Mouse (Mus musculus) heart, embryonic 16.5 days (tissue): Measurements from ENCODE around the gene Zfp706. TPM values are rescaled to one million over a fixed set of nuclear protein-coding genes. Genes with fewer than 3 reads are reported as not detected.

Source experiments
- ATAC-seq: fragments of 200-750 bp; cut with Nextera tagmentation; replicated peaks from 2 replicates; pipeline ENCODE4 v1.8.0; 2017; ENCODE audit warnings: moderate number of reproducible peaks; ENCODE audit not compliant: insufficient read depth, low FRiP score; ENCODE audit errors: extremely low read depth
- H3K27ac ChIP-seq: fragments of 300-500 bp; sonication (generic); 2 replicates; pipeline ENCODE4 v1.5.1; 2014; ENCODE audit warnings: mild to moderate bottlenecking, low read length, control low read depth, moderate library complexity
- H3K27me3 ChIP-seq: fragments of 300-500 bp; sonication (generic); 2 replicates; pipeline ENCODE4 v1.6.1; 2014; ENCODE audit warnings: low read length, mixed read lengths; ENCODE audit not compliant: control insufficient read depth, insufficient read depth
- H3K36me3 ChIP-seq: fragments of 300-500 bp; sonication (generic); 2 replicates; pipeline ENCODE4 v1.6.1; 2014; ENCODE audit not compliant: control insufficient read depth, insufficient read depth
- H3K4me1 ChIP-seq: fragments of 300-500 bp; sonication (generic); 2 replicates; pipeline ENCODE4 v1.6.1; 2014; ENCODE audit warnings: low read length, mixed read lengths; ENCODE audit not compliant: control insufficient read depth, insufficient read depth
- H3K4me2 ChIP-seq: fragments of 300-500 bp; sonication (generic); 2 replicates; pipeline ENCODE4 v1.6.1; 2014; ENCODE audit warnings: low read depth, mild to moderate bottlenecking, control low read depth, low read length
- H3K4me3 ChIP-seq: fragments of 300-500 bp; sonication (generic); 2 replicates; pipeline ENCODE4 v1.5.1; 2014; ENCODE audit warnings: mild to moderate bottlenecking, control low read depth, low read length
- H3K9ac ChIP-seq: fragments of 300-500 bp; sonication (generic); 2 replicates; pipeline ENCODE4 v1.6.1; 2014; ENCODE audit warnings: low read length, control low read depth
- H3K9me3 ChIP-seq: fragments of 300-500 bp; sonication (generic); replicated peaks from 2 replicates; pipeline ENCODE4 v1.6.1; 2016; ENCODE audit warnings: low read length; ENCODE audit not compliant: control insufficient read depth
- WGBS: fragments of 180-500 bp; shearing (Covaris S2); extraction: QIAGEN DNeasy Blood & Tissue Kit; methylation state at CpG from one replicate; pipeline ENCODE4 v1.1.7; 2014; 5-methylcytosine and 5-hydroxymethylcytosine counted together
- polyA plus RNA-seq: library from polyadenylated mRNA; unstranded; fragments of >200 nt; fragmentation: Nextera tagmentation; extraction: Ambion mirVana; gene quantifications from 2 replicates; pipeline ENCODE4 v1.2.1, GENCODE M21; 2015

Zfp706 gene
- 426 and 448 TPM in 2 replicates for polyA plus RNA-seq

- peak; percentile 99 for ATAC-seq
These were observed at the start of gene Zfp706 for GRCm38 (mm10) chr15:37007233-37007958. Zfp706 (minus strand) TSS chr15:37007773.

GRCm38 (mm10) chr15:37054582-37054981 is 47.0 kb upstream of the Zfp706 start:
- Histone ChIP-seq H3K27ac (no peak overlapping the region), H3K4me1 (no peaks in the 10 kb centered on the region), H3K27me3 (no peaks in the 10 kb centered on the region), H3K9me3 (peaks cover 7% of the 10 kb centered on the region), H3K4me2 (no peak overlapping the region), H3K9ac (no peak overlapping the region), H3K36me3 (no peaks in the 10 kb centered on the region), H3K4me3 (no peak overlapping the region)
- WGBS = 94% methylated on average over 5 of the region's 5 CpGs
- no peak for ATAC-seq

More at GRCm38 (mm10) chr15:37007233-37007958, at the start of gene Zfp706:
- Histone ChIP-seq H3K4me3 (peak within 1 kb of the TSS; percentile 99), H3K4me2 (peak within 1 kb of the TSS; percentile 88), H3K4me1 (peaks cover 29% of the 10 kb centered on the region), H3K27ac (peak within 1 kb of the TSS; percentile 99), H3K36me3 (peaks cover 7% of the 10 kb centered on the region; the same call in 1 of the 2 replicates), H3K9me3 (no peaks in the 10 kb centered on the region), H3K27me3 (no peaks in the 10 kb centered on the region), H3K9ac (peak within 1 kb of the TSS; percentile 100)
- WGBS = 1% methylated on average over 70 of the region's 79 CpGs

DNA sequence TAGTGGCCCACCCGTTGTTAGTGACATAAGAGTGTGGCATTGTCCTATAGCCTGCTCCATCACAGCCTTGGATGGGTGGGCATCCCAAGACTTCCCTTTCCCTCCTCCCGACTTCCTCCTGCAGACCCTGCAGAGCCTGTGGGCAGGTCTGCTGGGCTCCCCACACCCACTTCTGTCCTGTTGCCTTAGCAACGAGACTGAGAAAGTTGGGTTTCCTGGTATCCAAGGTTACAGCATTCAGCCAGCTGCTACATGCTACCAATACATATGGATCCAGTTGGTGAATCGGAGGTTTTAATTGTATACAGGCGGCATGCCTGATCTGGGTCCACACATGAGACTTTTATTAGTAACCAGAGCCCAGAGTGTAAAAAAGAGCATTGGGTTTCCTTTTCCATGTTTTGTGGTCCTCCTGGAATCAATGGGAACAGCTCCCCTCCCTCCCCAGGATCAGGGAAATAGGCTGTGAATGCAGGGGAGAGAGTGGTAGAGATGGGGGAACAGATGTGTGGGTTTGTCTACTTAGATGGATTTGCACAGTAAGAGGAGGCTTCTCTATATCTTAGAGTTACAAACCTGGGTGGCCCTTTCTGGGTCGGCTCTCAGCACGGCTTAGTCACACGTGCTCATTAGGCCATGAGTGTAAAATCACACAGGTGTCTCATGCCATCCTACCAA is 45.7 kb upstream of the Zfp706 start:
- no peaks in the 10 kb centered on the region for H3K27me3 ChIP-seq
- H3K27ac ChIP-seq = no peak overlapping the region
- 76% methylated on average over 8 of the region's 8 CpGs for WGBS
- no peak for ATAC-seq
- H3K4me2 ChIP-seq = no peak overlapping the region
- no peaks in the 10 kb centered on the region for H3K36me3 ChIP-seq
- H3K4me3 ChIP-seq = no peak overlapping the region
- no peak overlapping the region for H3K9ac ChIP-seq
- H3K4me1 ChIP-seq = no peaks in the 10 kb centered on the region
- peaks cover 7% of the 10 kb centered on the region for H3K9me3 ChIP-seq

DNA sequence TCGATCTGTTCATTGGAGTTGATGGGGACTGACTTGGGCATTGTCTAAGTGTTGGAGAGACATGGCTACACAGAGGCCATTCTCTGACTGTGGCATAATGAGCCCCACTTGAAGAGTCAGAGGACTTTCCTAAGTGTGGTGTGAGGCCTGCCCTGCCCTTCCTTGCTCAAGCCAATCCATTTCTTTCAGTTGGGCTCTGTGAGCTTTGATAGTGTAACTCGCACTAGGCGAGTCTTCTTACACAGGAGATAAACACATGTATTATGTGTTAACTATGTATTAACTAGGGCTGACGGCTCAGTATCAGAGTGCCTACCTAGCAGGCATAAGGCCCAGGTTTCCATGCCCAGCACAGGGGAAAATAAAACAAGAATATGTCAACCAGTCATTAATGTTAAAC is 39.8 kb upstream of the Zfp706 start:
- H3K36me3 ChIP-seq = no peaks in the 10 kb centered on the region
- no peaks in the 10 kb centered on the region for H3K4me1 ChIP-seq
- no peaks in the 10 kb centered on the region for H3K27me3 ChIP-seq
- H3K27ac ChIP-seq = no peak overlapping the region
- peaks cover 4% of the 10 kb centered on the region; the same call in 1 of the 2 replicates for H3K9me3 ChIP-seq
- WGBS = 89% methylated on average over 4 of the region's 4 CpGs
- ATAC-seq = no peak
- H3K4me3 ChIP-seq = no peak overlapping the region
- H3K9ac ChIP-seq = no peak overlapping the region
- no peak overlapping the region for H3K4me2 ChIP-seq

- 84% methylated on average over 10 of the region's 10 CpGs for WGBS
- ATAC-seq = no peak
- no peaks in the 10 kb centered on the region for H3K9me3 ChIP-seq
These were observed 39.0 kb upstream of the Zfp706 start for GRCm38 (mm10) chr15:37046586-37046985.

DNA sequence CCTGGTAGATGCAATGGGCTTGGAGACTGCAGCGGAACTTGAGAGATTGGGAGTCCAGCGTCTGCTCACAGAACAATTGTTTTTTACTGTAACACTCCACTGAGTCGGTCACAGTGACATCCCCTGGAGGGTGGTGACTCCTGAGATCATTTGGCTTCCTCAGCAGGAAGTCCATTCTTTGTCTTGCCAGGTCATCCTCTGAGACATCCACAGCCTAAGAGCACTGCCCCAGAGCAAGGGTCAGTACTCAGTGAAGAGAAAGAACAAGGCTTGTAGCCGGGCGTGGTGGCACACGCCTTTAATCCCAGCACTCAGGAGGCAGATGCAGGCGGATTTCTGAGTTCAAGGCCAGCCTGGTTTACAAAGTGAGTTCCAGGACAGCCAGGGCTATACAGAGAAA is 38.6 kb upstream of the Zfp706 start:
- no peak overlapping the region for H3K4me2 ChIP-seq
- no peak overlapping the region for H3K4me3 ChIP-seq
- no peak overlapping the region for H3K9ac ChIP-seq
- no peak for ATAC-seq
- H3K27me3 ChIP-seq = no peaks in the 10 kb centered on the region
- 76% methylated on average over 7 of the region's 7 CpGs for WGBS
- H3K9me3 ChIP-seq = no peaks in the 10 kb centered on the region
- no peaks in the 10 kb centered on the region for H3K36me3 ChIP-seq
- H3K4me1 ChIP-seq = no peaks in the 10 kb centered on the region
- no peak overlapping the region for H3K27ac ChIP-seq

More at GRCm38 (mm10) chr15:37046586-37046985, 39.0 kb upstream of the Zfp706 start:
- Histone ChIP-seq H3K4me3 (no peak overlapping the region), H3K9ac (no peak overlapping the region), H3K36me3 (no peaks in the 10 kb centered on the region), H3K4me1 (no peaks in the 10 kb centered on the region), H3K27ac (no peak overlapping the region), H3K27me3 (no peaks in the 10 kb centered on the region), H3K4me2 (no peak overlapping the region)

DNA sequence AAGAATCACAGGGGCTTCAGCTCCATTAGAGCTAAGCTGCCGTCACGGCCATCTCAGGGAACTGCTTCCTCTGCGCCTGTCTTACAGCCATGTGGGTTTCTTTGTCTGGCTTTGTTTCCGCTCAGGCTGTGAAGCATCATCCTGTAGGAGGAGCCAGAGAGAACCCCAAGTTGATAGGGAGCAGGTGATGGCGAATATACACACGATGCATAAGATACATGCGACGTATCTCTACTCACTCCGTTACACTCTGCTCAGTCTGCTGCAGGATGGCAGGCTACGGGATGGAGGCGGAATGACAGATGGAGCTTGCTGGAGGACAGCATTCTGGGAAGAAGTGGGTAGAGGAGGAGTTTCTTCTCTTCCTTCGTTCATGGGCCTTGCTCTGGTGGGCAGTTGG is 37.9 kb upstream of the Zfp706 start:
- 78% methylated on average over 12 of the region's 12 CpGs for WGBS
- ATAC-seq = no peak
- no peaks in the 10 kb centered on the region for H3K9me3 ChIP-seq

DNA sequence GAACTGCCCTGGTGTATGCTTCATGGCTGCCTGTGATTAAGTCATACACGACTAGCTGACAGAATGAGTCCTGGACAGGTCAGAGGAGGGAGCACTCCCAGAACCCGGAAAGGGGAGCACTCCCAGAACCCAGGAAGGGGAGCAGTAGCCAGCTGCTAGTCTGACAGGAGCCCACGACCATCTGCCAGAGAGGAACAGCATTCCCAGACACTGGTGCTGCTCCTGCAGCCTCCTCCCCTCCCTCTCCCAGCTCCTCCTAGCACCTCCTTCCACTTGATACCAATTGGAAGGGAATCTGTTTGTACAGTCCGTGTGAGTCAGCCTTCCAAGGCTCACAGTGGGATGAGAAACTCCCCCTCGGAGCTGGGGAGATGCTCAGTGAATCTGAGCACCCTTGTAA is 35.0 kb upstream of the Zfp706 start:
- no peak overlapping the region for H3K4me2 ChIP-seq
- H3K4me3 ChIP-seq = no peak overlapping the region
- no peaks in the 10 kb centered on the region for H3K27me3 ChIP-seq
- no peaks in the 10 kb centered on the region for H3K9me3 ChIP-seq
- 21% methylated on average over 5 of the region's 5 CpGs for WGBS
- no peak for ATAC-seq
- no peaks in the 10 kb centered on the region for H3K4me1 ChIP-seq
- H3K9ac ChIP-seq = no peak overlapping the region
- no peaks in the 10 kb centered on the region for H3K36me3 ChIP-seq
- H3K27ac ChIP-seq = no peak overlapping the region

More for the DNA sequence above, 37.9 kb upstream of the Zfp706 start:
- H3K9ac ChIP-seq = no peak overlapping the region
- H3K4me3 ChIP-seq = no peak overlapping the region
- no peaks in the 10 kb centered on the region for H3K27me3 ChIP-seq
- no peak overlapping the region for H3K27ac ChIP-seq
- no peaks in the 10 kb centered on the region for H3K36me3 ChIP-seq
- no peaks in the 10 kb centered on the region for H3K4me1 ChIP-seq
- H3K4me2 ChIP-seq = no peak overlapping the region

DNA sequence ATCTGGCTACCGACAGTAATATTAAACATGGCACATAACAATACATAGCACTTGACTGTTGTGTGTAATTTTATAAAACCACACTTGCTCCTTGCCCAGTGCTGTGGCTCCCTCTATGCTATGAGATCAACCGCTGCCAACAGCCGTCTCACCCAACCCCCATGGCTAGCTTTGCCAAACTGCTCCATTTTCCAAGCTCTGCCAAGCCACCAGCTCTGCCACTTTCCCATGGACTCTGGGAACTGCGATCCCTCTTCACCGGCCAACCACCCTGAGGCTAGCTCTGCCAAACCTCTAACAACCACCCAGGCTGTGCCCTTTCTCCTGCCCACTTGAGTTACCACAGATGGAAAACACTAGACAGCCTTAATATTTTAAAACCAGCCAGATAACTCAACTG is 33.6 kb upstream of the Zfp706 start:
- 89% methylated on average over 5 of the region's 5 CpGs for whole genome bisulfite sequencing
- H3K9ac ChIP-seq = no peak overlapping the region
- ATAC-seq = no peak; the same call in 1 of the 2 replicates
- H3K4me1 ChIP-seq = peaks cover 11% of the 10 kb centered on the region
- H3K36me3 ChIP-seq = no peaks in the 10 kb centered on the region
- H3K4me2 ChIP-seq = no peak overlapping the region
- H3K27ac ChIP-seq = no peak overlapping the region
- H3K4me3 ChIP-seq = no peak overlapping the region
- H3K9me3 ChIP-seq = no peaks in the 10 kb centered on the region
- H3K27me3 ChIP-seq = no peaks in the 10 kb centered on the region
